ENCODE assay signal across 16 mouse cellular contexts in the genomic region with DNA sequence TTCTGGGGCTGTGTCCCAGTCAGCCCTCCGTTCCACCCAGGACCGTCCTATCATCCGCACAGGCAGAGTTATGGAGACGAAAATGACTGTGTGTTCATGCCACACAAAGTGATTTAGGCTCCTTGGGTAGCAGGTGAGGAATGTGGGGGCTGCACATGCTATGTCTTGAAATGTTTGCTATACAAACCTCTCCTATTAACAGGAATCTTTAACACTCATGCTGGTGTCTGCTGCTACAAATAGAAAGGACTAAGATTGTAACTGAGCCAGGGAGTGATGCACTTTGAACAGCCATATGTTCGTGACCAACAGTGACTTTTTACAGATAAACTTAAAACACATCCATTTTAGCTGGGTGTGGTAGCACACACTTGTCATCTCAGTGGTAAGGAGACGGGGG.
DNase-seq lines count a peak whose midpoint lies in the region; ATAC-seq lines count a peak whose summit lies in the region.
"Had no signal": no experiment of that assay in that cellular context is flagged by ENCODE, and none has a peak within 500 bp of the region (broad histone marks: within the 10 kb centered on the region; RNA-seq: fewer than 3 reads in every experiment).

No protein-coding gene starts in this region.

- intact Hi-C loops in gastrocnemius, postnatal 36 days (cut with DNase I): no loop called here

- ATAC-seq in frontal cortex, adult (ENCODE audit: low TSS enrichment): peak; percentile 84
- ATAC-seq: forebrain, embryonic 13.5 days; forebrain, postnatal 0 days had no signal

- no peak for DNase-seq in frontal cortex, postnatal 25 days (ENCODE audit: low spot score in 2 of 2)
- peak; percentile 15 for DNase-seq in right cerebral cortex, adult 18-20 months
- no peak for DNase-seq in right cerebral cortex, postnatal 25 days
- DNase-seq in telencephalon, adult 2 months (ENCODE audit: low read depth, low spot score): peak; percentile 39
- no peak for DNase-seq in gastrocnemius, postnatal 36 days
- DNase-seq: adrenal gland, adult 2 months; adrenal gland, postnatal 10 days; adrenal gland, postnatal 25 days; cerebellum, adult 11-12 months; cerebellum, adult 2 months; cerebellum, adult 9-10 months; cerebellum, postnatal 10 days; cerebellum, postnatal 25 days; forebrain, postnatal 0 days had no signal

Comparison
In these comparisons a context has a peak if more than half of its experiments do, and no peak if none do; other contexts are left out.
1. DNase-seq: peak in right cerebral cortex, adult 18-20 months (single experiment) and telencephalon, adult 2 months (single experiment); none in frontal cortex, postnatal 25 days (0 of 2), right cerebral cortex, postnatal 25 days (single experiment) and gastrocnemius, postnatal 36 days (0 of 2).